In the genomic region with DNA sequence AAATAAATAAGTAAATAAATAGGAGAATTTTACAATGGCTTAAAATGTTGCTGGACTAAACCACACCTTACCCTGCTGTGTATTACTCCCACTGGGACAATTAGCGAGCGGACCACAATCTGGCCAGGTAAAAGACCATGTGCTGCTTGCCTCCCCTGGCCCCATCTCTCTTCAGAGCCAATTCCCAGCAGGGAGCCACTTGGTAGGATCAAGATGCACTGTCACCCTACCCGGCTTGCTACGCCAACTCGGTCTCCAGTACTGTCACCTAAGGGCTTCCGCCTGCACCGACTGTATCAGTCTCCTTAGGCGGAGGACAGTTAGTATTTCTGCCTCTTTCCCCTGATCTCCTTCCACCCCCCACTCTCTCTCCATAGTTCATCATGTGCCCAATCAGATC, we compare ENCODE assay signal across 22 mouse cellular contexts. TPM values are rescaled to one million over a fixed set of nuclear protein-coding genes. Genes with fewer than 3 reads are reported as not detected.
DNase-seq lines count a peak whose midpoint lies in the region; TF ChIP-seq lines count a peak whose summit lies in the region.
"Had no signal": no experiment of that assay in that cellular context is flagged by ENCODE, and none has a peak within 500 bp of the region (broad histone marks: within the 10 kb centered on the region; RNA-seq: fewer than 3 reads in every experiment).

No protein-coding gene starts in this region.

- TF ChIP-seq CTCF in heart, adult 2 months (IDR thresholded peaks at IDR 0.05) = no peak

- H3K27ac ChIP-seq in heart, adult 2 months = no peak overlapping the region
- H3K27ac ChIP-seq: embryonic facial prominence, embryonic 12.5 days; embryonic facial prominence, embryonic 15.5 days; forebrain, embryonic 10.5 days; forebrain, embryonic 12.5 days had no signal

- no peak overlapping the region for H3K4me3 ChIP-seq in heart, adult 2 months
- H3K4me3 ChIP-seq: embryonic facial prominence, embryonic 12.5 days; embryonic facial prominence, embryonic 15.5 days; erythroblast, embryonic 14.5 days; forebrain, embryonic 10.5 days; forebrain, embryonic 12.5 days had no signal

- no peaks in the 10 kb centered on the region for H3K36me3 ChIP-seq in heart, adult 2 months (ENCODE audit: control insufficient read depth, insufficient read depth, low read length)
- H3K36me3 ChIP-seq: embryonic facial prominence, embryonic 12.5 days; embryonic facial prominence, embryonic 15.5 days; forebrain, embryonic 10.5 days; forebrain, embryonic 12.5 days had no signal

- peaks cover 3% of the 10 kb centered on the region; the same call in 1 of the 2 replicates for H3K4me1 ChIP-seq in heart, adult 2 months (ENCODE audit: control insufficient read depth, insufficient read depth, low read length)
- H3K4me1 ChIP-seq: forebrain, embryonic 10.5 days; forebrain, embryonic 12.5 days had no signal

- no peak for TF ChIP-seq EP300 in heart, adult 2 months (IDR thresholded peaks at IDR 0.05; ENCODE audit: insufficient read depth, low read depth, low read length)

- H3K9ac ChIP-seq in heart, adult 2 months (ENCODE audit: low read depth, low read length) = no peak overlapping the region
- H3K9ac ChIP-seq: embryonic facial prominence, embryonic 12.5 days; embryonic facial prominence, embryonic 15.5 days; forebrain, embryonic 12.5 days had no signal

- DNase-seq in cerebellum, postnatal 10 days = peak; percentile 16 to 26
- no peak for DNase-seq in cerebellum, postnatal 36 days
- DNase-seq in heart, adult 11 months = peak; percentile 64
- DNase-seq in heart, adult 2 months = no peak
- DNase-seq in testis, postnatal 10 days (ENCODE audit: low spot score) = peak; percentile 38
- no peak for DNase-seq in testis, postnatal 14 days (ENCODE audit: low spot score)
- DNase-seq: adrenal gland, adult 2 months; adrenal gland, postnatal 10 days; adrenal gland, postnatal 25 days; B cell, adult 2 months; cerebellum, adult 11 months; cerebellum, adult 18-20 months; cerebellum, adult 8-10 months; cerebellum, adult 9-11 months; cerebellum, postnatal 25 days; embryo, embryonic 11 days had no signal

- H3K27me3 ChIP-seq in heart, adult 2 months (ENCODE audit: control insufficient read depth, insufficient read depth, low read length) = no peaks in the 10 kb centered on the region
- H3K27me3 ChIP-seq: CH12.LX; embryonic facial prominence, embryonic 12.5 days; embryonic facial prominence, embryonic 15.5 days; forebrain, embryonic 12.5 days had no signal

- intact Hi-C loops in heart, adult 2 months (cut with DNase I) = no loop called here

- TF ChIP-seq POLR2A in heart, adult 2 months (IDR thresholded peaks at IDR 0.05; ENCODE audit: insufficient read depth, low read depth, low read length) = no peak

- H3K79me2 ChIP-seq in heart, adult 2 months (replicated peaks; ENCODE audit: control insufficient read depth, insufficient read depth, low read length) = no peaks in the 10 kb centered on the region

- WGBS in heart, adult 2 months = 96% methylated on average over 8 of the region's 8 CpGs

RNA-seq across cellular contexts. Expression of a gene that starts 30.6 kb away (rescaled TPM):
- 100 to 1,000 TPM; 177 to 180 TPM for total RNA-seq in heart, adult 2 months (2021)
- polyA plus RNA-seq in heart, adult 2 months (2012; rRNA removed) = 18.5 and 44.9 TPM in 2 replicates

Comparison
In these comparisons a context has a peak if more than half of its experiments do, and no peak if none do; other contexts are left out.
1. DNase-seq: peak in cerebellum, postnatal 10 days (2 of 2), heart, adult 11 months (single experiment) and testis, postnatal 10 days (single experiment); none in cerebellum, postnatal 36 days (0 of 2), heart, adult 2 months (0 of 2) and testis, postnatal 14 days (single experiment).